Mouse (Mus musculus): ENCODE measurements around the gene Ly6g5b. TPM values are rescaled to one million over a fixed set of nuclear protein-coding genes. Genes with fewer than 3 reads are reported as not detected.

Gene Ly6g5b
- polyA plus RNA-seq, 1 experiment, result 1.4 TPM

DNA sequence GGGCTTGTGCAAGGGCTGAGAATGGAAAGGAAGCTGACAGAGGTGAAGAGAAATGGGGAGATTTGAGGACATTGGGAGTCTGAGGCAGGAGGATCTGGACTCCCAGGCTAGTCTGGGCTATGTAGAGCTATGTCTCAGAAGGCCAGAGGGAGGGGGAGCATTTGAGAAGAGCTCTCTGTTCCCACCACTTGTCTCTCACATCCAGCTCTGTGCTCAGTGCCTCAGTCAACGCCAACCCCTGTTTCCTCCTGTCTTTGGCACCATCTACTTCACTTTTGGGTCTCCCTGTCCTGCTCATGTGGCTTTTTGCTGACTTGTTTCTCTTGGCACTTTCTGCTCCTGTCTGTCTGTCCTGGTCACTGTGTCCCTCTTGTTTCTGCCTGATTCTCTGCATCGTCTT, 37.9 kb downstream of the Ly6g5b start:
- Histone ChIP-seq H3K4me3 (ENCODE audit: low read depth, low read length) (peak overlapping the region; percentile 55; the same call in 1 of the 2 replicates), H3K36me3 (ENCODE audit: control insufficient read depth, insufficient read depth, low read length) (no peaks in the 10 kb centered on the region), H3K4me1 (ENCODE audit: control insufficient read depth, insufficient read depth, insufficient read length, low read length) (peaks cover 24% of the 10 kb centered on the region), H3K27me3 (ENCODE audit: control insufficient read depth, insufficient read depth, low read length) (no peaks in the 10 kb centered on the region), H3K27ac (ENCODE audit: insufficient read depth, low read depth, low read length) (no peak overlapping the region)
- no peak for TF ChIP-seq POLR2A (IDR thresholded peaks at IDR 0.05; ENCODE audit: low read depth, low read length)
- TF ChIP-seq CTCF (IDR thresholded peaks at IDR 0.05; ENCODE audit: extremely low read depth, insufficient read length, insufficient replicate concordance, low read depth, low read length), result no peak
- 7% methylated on average over 2 of the region's 2 CpGs for WGBS

GRCm38 (mm10) chr17:35076507-35077176, 38.6 kb downstream of the Ly6g5b start, which contains the start of gene Ly6g6e:
TSS of gene Ly6g6e (plus strand) at chr17:35076902.
- peak within 1 kb of the TSS; percentile 55 for H3K4me3 ChIP-seq (ENCODE audit: low read depth, low read length)
- WGBS, result 47% methylated on average over 10 of the region's 10 CpGs

DNA sequence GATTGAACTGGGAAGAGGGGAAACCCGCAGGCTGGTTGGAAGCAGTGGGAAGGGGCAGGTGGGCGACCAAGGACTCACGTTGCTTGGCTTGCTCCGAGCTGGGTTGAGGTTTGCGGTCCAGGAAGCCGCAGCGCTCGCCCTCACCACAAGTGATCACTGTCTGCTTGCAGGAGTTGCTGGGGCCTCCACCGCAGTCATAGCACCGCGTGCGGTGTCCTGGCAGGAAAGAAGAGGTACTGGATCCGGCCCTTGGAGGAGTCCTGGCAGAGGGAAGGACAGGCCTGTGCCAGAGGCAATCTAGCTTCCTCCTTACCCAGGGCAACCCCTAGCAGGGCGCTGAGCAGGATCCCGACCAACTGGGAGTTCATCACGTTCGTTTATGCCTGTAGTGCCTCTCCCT, 41.1 kb downstream of the Ly6g5b start:
- no peak overlapping the region for H3K27ac ChIP-seq (ENCODE audit: insufficient read depth, low read depth, low read length)
- H3K36me3 ChIP-seq (ENCODE audit: control insufficient read depth, insufficient read depth, low read length), result no peaks in the 10 kb centered on the region
- TF ChIP-seq POLR2A (IDR thresholded peaks at IDR 0.05; ENCODE audit: low read depth, low read length), result no peak
- TF ChIP-seq CTCF (IDR thresholded peaks at IDR 0.05; ENCODE audit: extremely low read depth, insufficient read length, insufficient replicate concordance, low read depth, low read length), result no peak
- H3K4me3 ChIP-seq (ENCODE audit: low read depth, low read length), result no peak overlapping the region
- peaks cover 12% of the 10 kb centered on the region for H3K4me1 ChIP-seq (ENCODE audit: control insufficient read depth, insufficient read depth, insufficient read length, low read length)
- no peaks in the 10 kb centered on the region for H3K27me3 ChIP-seq (ENCODE audit: control insufficient read depth, insufficient read depth, low read length)
- 59% methylated on average over 17 of the region's 17 CpGs for WGBS

More at GRCm38 (mm10) chr17:35076507-35077176, 38.6 kb downstream of the Ly6g5b start, which contains the start of gene Ly6g6e:
- Histone ChIP-seq H3K4me1 (ENCODE audit: control insufficient read depth, insufficient read depth, insufficient read length, low read length) (peaks cover 24% of the 10 kb centered on the region), H3K36me3 (ENCODE audit: control insufficient read depth, insufficient read depth, low read length) (no peaks in the 10 kb centered on the region), H3K27ac (ENCODE audit: insufficient read depth, low read depth, low read length) (no peak within 1 kb of the TSS), H3K27me3 (ENCODE audit: control insufficient read depth, insufficient read depth, low read length) (no peaks in the 10 kb centered on the region)
- TF ChIP-seq POLR2A (IDR thresholded peaks at IDR 0.05; ENCODE audit: low read depth, low read length) (no peak), CTCF (IDR thresholded peaks at IDR 0.05; ENCODE audit: extremely low read depth, insufficient read length, insufficient replicate concordance, low read depth, low read length) (no peak)

DNA sequence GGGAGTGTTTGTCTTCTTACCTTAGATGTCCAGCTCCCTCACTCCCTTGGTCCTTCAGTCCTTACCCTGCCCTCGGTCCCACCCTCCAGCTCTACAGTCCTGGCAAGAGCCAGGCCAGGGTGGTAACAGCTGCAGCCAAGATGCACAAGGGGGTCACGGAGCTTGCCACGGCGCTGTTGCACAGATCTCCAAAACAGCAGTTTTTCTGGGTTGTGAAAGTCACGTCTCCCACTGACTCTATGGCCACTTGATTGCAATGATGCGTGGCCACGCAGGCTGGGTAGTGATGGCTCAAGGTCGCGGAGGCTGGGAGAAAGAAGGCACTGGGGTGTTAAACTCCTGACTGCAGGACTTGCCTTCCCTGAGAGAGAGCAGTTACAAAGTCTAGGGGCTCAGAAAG, 43.8 kb downstream of the Ly6g5b start:
- Histone ChIP-seq H3K27ac (ENCODE audit: insufficient read depth, low read depth, low read length) (no peak overlapping the region), H3K4me1 (ENCODE audit: control insufficient read depth, insufficient read depth, insufficient read length, low read length) (no peaks in the 10 kb centered on the region; the same call in none of the 2 replicates), H3K27me3 (ENCODE audit: control insufficient read depth, insufficient read depth, low read length) (no peaks in the 10 kb centered on the region), H3K36me3 (ENCODE audit: control insufficient read depth, insufficient read depth, low read length) (no peaks in the 10 kb centered on the region), H3K4me3 (ENCODE audit: low read depth, low read length) (no peak overlapping the region)
- TF ChIP-seq CTCF (IDR thresholded peaks at IDR 0.05; ENCODE audit: extremely low read depth, insufficient read length, insufficient replicate concordance, low read depth, low read length), result no peak
- no peak for TF ChIP-seq POLR2A (IDR thresholded peaks at IDR 0.05; ENCODE audit: low read depth, low read length)
- WGBS, result 87% methylated on average over 9 of the region's 9 CpGs

GRCm38 (mm10) chr17:35070556-35071229, 44.5 kb downstream of the Ly6g5b start:
- no peak for TF ChIP-seq POLR2A (IDR thresholded peaks at IDR 0.05; ENCODE audit: low read depth, low read length)
- TF ChIP-seq CTCF (IDR thresholded peaks at IDR 0.05; ENCODE audit: extremely low read depth, insufficient read length, insufficient replicate concordance, low read depth, low read length), result no peak
- Histone ChIP-seq H3K27me3 (ENCODE audit: control insufficient read depth, insufficient read depth, low read length) (no peaks in the 10 kb centered on the region), H3K4me3 (ENCODE audit: low read depth, low read length) (no peak overlapping the region), H3K36me3 (ENCODE audit: control insufficient read depth, insufficient read depth, low read length) (no peaks in the 10 kb centered on the region), H3K27ac (ENCODE audit: insufficient read depth, low read depth, low read length) (no peak overlapping the region), H3K4me1 (ENCODE audit: control insufficient read depth, insufficient read depth, insufficient read length, low read length) (peaks cover under 1% of the 10 kb centered on the region)
- WGBS, result 19% methylated on average over 6 of the region's 6 CpGs

DNA sequence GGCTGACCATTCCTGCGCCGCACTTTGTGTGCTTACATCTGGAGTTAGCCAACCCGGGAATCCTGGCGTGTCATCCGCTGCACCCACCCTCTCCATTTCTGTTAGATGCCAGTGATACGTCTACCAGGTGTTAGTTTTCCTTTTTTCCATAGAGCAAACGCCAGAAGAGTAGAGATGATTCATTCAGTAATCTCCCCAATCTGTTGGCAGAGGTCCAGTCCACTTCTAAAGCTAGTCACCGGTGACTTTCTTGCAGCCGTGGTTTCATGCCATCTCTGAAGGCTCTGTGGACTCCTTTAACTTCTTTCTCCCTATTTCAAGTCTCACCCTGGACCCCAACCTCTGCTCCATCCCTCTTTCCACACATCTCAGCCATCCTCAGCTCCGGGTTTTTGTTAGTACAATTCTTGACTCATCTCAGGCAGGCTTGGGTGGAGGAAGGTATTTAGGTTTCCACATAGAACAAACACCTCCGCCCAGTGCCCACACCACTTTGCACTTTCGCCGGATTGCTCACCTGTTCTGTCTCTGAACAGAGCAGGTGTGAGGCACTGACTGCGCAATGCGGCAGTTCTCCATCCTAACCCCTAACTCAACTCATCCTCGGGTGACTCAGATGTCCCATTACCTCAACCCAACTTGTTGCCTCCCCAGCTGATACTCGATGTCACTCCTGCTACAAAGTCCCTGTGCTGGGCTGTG, 46.9 kb downstream of the Ly6g5b start:
- H3K4me1 ChIP-seq (ENCODE audit: control insufficient read depth, insufficient read depth, insufficient read length, low read length), result peaks cover 15% of the 10 kb centered on the region
- no peak overlapping the region for H3K4me3 ChIP-seq (ENCODE audit: low read depth, low read length)
- TF ChIP-seq POLR2A (IDR thresholded peaks at IDR 0.05; ENCODE audit: low read depth, low read length) (no peak), CTCF (IDR thresholded peaks at IDR 0.05; ENCODE audit: extremely low read depth, insufficient read length, insufficient replicate concordance, low read depth, low read length) (no peak)
- no peaks in the 10 kb centered on the region; the same call in 1 of the 2 replicates for H3K27me3 ChIP-seq (ENCODE audit: control insufficient read depth, insufficient read depth, low read length)
- no peaks in the 10 kb centered on the region for H3K36me3 ChIP-seq (ENCODE audit: control insufficient read depth, insufficient read depth, low read length)
- 37% methylated on average over 17 of the region's 17 CpGs for WGBS
- no peak overlapping the region for H3K27ac ChIP-seq (ENCODE audit: insufficient read depth, low read depth, low read length)

GRCm38 (mm10) chr17:35066084-35066483, 49.1 kb downstream of the Ly6g5b start, which contains the start of gene Mpig6b:
TSS of gene Mpig6b (minus strand) at chr17:35066184.
- TF ChIP-seq POLR2A (IDR thresholded peaks at IDR 0.05; ENCODE audit: low read depth, low read length) (no peak), CTCF (IDR thresholded peaks at IDR 0.05; ENCODE audit: extremely low read depth, insufficient read length, insufficient replicate concordance, low read depth, low read length) (no peak)
- H3K4me3 ChIP-seq (ENCODE audit: low read depth, low read length), result peak within 1 kb of the TSS; percentile 60
- peak within 1 kb of the TSS; percentile 83 for H3K27ac ChIP-seq (ENCODE audit: insufficient read depth, low read depth, low read length)
- H3K4me1 ChIP-seq (ENCODE audit: control insufficient read depth, insufficient read depth, insufficient read length, low read length), result peaks cover 21% of the 10 kb centered on the region
- 78% methylated on average over 10 of the region's 10 CpGs for WGBS
- H3K27me3 ChIP-seq (ENCODE audit: control insufficient read depth, insufficient read depth, low read length), result no peaks in the 10 kb centered on the region; the same call in 1 of the 2 replicates
- no peaks in the 10 kb centered on the region for H3K36me3 ChIP-seq (ENCODE audit: control insufficient read depth, insufficient read depth, low read length)

All from small intestine, adult 2 months (tissue).